Mouse (Mus musculus): Measurements from ENCODE around the gene Mkrn3.

Gene Mkrn3

GRCm38 (mm10) chr7:62419493-62420360, at the start of gene Mkrn3:
TSS of gene Mkrn3 (minus strand) at chr7:62420139.
- peak in 1 of 2 experiments; percentile 18 for DNase-seq (ENCODE audit: low read depth in 1 of 2, low spot score in 2 of 2)

DNA sequence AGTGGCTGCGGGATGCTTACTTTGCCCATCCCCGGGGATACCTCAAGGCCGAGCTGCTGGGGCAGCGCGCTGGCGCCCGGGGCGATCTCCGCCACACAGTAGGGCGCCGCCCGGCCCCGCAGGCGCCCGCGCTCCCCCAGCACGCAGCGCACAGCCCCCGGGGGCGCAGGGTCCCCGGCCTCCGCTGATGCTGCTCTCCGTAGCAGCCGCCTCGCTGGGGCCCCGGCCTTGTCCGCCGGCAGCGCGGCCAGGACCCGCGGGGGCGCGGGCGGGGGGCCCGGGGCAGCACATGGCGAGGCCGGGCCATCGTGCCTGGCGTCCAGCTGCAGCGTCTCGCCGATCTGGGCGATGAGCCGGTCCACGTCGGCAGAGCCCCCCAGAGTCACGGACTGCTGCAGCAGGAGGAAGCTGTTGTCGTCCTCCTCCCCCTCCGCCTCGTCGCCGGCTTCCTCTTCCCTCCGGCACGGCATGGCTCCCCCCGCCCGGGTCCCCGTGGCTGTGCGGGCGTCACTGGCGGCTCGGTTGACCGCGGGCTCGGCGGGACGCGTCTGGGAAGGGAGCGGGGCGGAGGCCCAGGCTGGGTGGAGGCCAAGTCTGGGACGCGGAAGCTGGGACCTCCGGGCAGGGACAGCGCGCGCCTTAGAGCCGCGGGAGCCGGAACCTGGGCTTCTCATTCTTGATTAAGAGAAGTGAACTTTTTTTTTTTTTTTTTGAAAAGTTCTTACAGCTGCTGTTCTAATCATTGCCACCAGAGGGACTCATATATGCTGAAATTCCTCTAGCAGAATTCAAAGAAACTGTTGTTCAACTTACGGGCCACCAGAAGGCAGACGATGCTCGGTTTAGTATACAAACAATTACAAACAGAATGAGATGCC, 44.2 kb upstream of the Mkrn3 start, which contains the start of gene Peg12:
Peg12 (minus strand) TSS at position 633 of the 878 bp plus-strand sequence.
- DNase-seq (ENCODE audit: low read depth in 1 of 2, low spot score in 2 of 2) = peak; percentile 18 to 20

GRCm38 (mm10) chr7:62463007-62463877, 43.3 kb upstream of the Mkrn3 start:
- DNase-seq (ENCODE audit: low read depth in 1 of 2, low spot score in 2 of 2) = no peak

DNA sequence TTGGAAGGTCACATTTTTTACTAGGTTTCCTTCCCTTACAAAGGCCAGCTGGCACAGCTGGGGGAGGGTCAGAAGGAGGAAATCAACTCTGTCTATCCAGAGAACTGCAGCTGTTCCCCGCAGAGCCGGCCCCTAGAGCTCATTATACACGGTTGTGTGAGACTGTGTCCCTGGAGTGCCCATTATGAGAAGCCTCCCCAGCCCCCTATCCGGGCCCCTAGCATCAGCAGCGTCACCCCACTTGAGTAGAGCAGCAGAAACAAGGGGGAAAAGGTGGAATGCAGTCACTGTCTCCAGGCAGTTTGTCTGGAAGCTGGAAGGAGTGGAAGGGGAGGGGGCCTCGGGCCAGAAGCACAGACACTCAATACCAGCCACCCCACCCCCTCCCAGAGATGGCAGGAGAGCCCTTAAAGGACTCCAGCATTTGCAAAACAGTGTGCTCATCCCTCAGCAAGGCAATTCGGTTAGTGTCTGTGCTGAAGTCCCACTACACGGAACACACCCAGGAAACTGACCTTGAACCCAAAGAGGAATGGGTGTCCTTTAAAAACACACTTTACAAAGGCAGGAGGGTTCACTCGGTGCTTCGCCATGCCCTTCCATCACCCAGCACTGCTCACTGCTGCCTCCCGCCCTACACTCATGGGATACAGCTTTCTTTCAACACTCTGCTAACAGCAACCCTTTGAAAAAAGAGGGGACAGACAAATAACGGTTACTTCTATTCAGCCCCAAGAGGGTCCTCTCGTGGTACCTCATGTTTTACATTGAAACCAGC, 42.5 kb upstream of the Mkrn3 start:
- no peak for DNase-seq (ENCODE audit: low read depth in 1 of 2, low spot score in 2 of 2)

- no peak for DNase-seq (ENCODE audit: low read depth in 1 of 2, low spot score in 2 of 2)
Observed at GRCm38 (mm10) chr7:62452353-62452752, 32.4 kb upstream of the Mkrn3 start.

DNA sequence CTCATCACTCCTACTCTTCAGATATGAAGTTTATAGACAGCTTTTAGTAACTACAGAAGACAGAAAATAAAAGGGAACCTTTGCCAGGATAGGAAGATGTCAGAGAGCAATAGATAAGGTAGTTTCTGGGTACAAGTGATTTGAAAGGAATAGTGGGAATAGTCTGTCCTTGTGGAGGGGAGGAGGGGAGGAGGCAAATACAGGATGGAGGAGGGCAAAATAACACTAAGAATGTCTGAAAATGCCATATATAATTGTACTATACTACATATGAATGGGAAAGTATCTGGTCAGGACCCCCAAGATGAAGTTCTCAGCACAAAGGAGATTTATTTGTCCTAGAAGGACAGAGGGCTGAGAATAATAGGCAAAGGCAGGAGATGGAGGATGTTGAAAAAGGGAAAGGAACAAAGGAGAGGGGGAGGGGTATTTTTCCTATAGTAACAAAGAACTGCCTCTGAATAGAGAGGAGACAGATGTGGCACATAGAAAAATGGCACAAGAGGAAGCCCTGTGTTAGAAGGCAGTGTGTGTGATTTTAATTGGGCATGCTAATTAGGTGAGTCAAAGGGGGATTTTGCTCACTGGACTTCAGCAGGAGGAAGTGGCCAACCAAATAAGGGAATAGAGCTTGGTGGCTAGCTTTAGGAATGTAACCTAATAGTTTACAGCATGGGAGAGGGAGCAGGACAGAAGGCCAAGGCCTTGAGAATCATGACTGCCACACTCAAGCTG, 25.7 kb upstream of the Mkrn3 start:
- DNase-seq (ENCODE audit: low read depth in 1 of 2, low spot score in 2 of 2) = no peak

DNA sequence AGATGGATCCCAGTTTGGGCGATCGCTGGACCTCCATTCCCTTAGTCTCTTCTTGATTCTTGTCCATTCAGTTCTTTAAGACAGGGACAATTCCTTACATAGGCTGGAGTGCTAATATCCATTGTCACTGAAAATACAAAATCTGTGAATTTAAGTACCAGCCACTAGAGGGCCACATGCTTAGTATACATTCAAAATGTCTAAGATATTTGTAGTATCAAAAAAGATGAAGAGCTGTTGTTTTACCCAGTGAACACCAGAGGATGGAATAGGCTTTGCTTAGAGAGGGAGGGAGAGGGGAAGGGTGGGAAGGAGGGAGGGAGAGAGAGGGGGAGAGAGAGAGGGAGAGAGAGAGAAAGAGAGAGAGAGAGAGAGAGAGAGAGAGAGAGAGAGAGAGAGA, 16.5 kb upstream of the Mkrn3 start:
- DNase-seq (ENCODE audit: low read depth in 1 of 2, low spot score in 2 of 2) = no peak

GRCm38 (mm10) chr7:62433243-62433642, 13.3 kb upstream of the Mkrn3 start:
- DNase-seq (ENCODE audit: low read depth in 1 of 2, low spot score in 2 of 2) = no peak

GRCm38 (mm10) chr7:62428337-62428736, 8.4 kb upstream of the Mkrn3 start:
- DNase-seq (ENCODE audit: low read depth in 1 of 2, low spot score in 2 of 2) = no peak

DNA sequence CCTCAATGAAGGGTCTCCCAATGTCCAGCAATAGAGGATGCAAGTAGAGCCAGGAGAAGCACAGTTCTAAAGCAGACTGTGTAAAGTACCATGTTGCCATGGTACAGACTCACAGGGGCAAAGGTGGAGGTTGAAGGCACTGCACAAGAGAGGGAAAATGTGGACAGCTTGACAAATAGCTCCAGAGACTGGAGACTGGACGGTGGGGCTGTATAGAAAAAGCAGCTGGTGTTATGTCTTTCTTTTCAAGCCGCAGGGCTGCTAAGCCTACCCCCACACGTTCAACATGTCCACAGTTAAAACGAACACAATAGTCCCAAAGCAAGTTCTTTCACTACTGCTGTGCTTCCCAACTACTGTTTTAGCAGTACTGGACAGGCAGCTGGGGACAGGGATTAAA, 3.3 kb upstream of the Mkrn3 start:
- DNase-seq (ENCODE audit: low read depth in 1 of 2, low spot score in 2 of 2) = no peak

GRCm38 (mm10) chr7:62420566-62420965, 627 bp upstream of the Mkrn3 start:
- DNase-seq (ENCODE audit: low read depth in 1 of 2, low spot score in 2 of 2) = no peak

DNA sequence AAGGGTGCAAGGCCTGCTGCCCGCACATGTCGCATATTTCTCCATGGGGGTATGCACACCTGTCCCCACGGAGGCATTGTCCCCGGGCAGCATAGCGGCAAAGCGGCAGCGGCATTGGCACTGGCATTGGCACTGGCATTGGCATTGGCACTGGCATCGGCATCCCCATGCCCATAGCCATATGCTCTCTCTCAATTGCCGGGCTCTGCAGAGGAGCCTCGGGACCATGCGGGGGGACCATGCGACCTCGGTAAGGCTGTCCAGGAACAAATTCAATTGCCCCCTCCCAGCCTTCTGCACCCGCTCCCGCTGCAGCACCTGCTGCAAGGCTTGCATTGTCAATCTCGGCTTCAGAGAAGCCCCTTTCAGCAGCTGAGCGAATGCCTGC, 840 bp downstream of the Mkrn3 start:
- no peak for DNase-seq (ENCODE audit: low read depth in 1 of 2, low spot score in 2 of 2)

DNA sequence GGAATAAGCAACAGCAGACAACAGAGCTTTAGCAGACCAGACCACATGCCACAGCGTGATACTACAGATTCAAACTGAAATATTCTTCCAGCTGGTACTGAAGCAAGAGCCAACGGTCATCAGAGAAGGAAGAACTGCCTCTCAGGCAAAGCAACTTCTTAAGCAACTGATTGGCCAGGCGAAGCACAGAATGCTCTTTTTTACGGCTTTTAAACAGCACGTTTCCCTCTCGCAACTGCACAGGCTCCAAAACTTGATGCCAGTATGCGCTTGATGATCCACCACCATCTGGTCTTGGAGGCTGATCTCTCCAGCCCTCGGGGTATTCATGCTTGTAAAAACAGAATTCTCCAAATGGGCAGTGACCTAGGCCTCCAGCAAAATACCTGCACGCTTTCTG, 1.6 kb downstream of the Mkrn3 start:
- DNase-seq (ENCODE audit: low read depth in 1 of 2, low spot score in 2 of 2) = no peak

DNA sequence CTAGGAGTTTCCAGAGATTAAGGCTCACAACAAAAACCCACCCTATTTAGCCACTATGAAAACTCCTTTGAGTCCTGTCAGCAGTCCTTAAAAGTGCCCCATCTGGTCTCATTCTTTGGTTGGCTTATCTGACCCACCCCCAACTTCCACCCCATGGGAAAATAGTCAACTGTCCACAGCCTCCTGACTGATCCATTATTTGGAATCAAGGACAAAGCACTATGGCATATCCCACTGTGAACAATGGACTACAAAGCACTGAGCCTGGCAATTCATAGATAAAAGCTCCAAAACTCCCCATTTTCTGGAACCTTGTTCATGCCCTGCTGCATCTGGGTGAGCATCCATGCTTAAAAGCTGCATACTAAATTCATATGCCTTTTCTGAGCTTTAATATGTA, 3.8 kb downstream of the Mkrn3 start:
- no peak for DNase-seq (ENCODE audit: low read depth in 1 of 2, low spot score in 2 of 2)

DNA sequence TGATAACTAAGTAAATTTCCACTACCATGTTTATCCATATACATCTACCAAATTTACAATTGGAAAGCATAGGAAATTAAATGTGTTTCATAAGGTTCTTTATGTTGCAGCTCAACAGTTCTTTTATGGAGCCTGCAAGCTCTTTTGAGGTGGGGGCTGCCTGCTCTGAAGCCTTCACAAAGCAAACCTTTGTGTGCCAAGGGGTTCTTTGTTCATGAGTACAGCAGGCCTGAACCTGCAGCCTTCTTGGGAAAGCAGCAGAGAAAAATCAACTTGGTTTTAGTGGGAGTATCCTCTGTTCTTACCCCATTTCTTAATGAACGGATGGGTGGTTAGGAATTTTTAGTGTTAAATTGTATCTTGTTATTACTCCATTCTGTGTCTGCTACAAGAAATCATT, 4.7 kb downstream of the Mkrn3 start:
- DNase-seq (ENCODE audit: low read depth in 1 of 2, low spot score in 2 of 2) = no peak

DNA sequence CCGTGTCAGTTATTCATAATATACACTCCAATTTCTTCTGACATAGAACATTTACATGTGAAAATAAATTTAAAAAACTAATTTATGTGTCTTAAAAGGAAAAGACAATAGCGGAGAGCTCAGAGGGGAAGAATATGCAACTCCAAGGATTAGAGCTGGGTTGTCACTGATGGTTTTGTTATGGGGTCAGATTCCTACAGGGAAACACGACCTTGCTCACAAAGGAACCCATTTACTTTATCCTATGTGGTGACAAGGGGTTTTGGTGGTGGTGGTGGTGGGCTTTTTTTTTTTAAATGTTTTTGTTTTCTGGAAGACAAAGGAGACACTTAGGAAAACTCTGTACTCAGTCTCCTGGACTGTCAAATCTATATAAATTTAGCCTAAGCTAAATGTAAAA, 12.1 kb downstream of the Mkrn3 start:
- no peak for DNase-seq (ENCODE audit: low read depth in 1 of 2, low spot score in 2 of 2)

DNA sequence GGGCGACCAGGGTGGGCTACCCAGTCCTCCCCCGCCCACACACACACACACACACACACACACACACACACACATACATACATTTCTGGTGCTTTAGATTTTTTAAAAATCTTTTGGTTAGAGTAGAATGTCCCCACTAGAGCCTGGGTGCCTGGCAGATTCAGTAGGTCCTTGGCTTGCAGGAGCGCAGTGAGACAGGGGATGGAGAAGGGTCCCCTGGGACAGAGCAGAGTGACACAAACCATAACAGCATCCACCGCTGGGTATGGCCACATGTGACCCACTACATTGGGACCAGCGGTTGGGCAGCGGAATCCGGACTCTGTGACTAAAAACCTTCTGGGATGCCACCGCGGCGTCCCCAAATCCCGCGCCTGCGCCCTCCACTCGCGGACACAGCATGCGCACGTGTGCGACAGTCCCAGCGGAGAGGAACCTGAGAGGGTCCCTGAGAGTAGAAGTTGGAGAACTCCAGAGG, 13.3 kb downstream of the Mkrn3 start:
- no peak for DNase-seq (ENCODE audit: low read depth in 1 of 2, low spot score in 2 of 2)

- DNase-seq (ENCODE audit: low read depth in 1 of 2, low spot score in 2 of 2) = no peak
Observed at GRCm38 (mm10) chr7:62392202-62392601, 27.7 kb downstream of the Mkrn3 start.

- DNase-seq (ENCODE audit: low read depth in 1 of 2, low spot score in 2 of 2) = no peak
Observed at GRCm38 (mm10) chr7:62388291-62388690, 31.6 kb downstream of the Mkrn3 start.

DNA sequence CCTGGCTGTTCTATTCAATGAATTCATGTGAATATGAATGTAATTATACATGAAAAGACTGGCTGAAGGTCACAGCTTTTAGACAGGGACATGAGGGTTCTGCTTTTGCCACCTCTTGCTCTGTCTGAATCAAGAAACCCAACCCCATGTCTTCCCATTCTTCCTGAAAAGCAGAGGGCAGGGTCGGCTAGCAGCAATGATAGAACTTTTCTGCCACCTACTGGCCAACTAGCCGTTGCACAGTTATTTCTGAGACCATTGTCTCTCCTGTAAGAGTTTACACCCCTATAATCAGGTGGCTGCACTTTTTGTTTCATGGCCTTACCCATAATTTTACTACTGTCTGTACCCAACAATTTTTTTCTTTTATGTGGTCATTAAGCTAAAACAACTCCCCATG, 37.5 kb downstream of the Mkrn3 start:
- DNase-seq (ENCODE audit: low read depth in 1 of 2, low spot score in 2 of 2) = no peak

Data from monocyte, adult 2 months (primary cell).